24 mouse cellular contexts compared by ENCODE assay signal in the genomic region with DNA sequence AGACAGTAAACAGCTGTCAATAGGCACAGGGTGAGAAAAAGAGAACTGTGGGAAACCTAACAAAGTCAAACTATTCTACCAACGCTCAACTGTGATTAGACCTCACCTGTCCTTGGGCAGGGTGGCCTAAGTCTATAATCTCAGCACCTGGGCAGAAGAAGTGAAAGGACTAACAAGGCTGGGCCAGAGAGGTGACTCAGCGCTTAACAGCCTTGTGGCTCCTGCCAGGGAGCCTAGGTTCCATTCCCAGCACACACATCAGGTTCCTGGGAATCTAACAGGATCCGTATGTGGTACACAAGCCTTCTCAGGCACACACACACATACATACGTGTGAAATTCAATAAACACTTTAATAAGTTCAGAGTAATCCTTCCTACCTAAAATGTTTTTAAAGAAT. TPM values are rescaled to one million over a fixed set of nuclear protein-coding genes. Genes with fewer than 3 reads are reported as not detected.
A peak's percentile ranks its signal among the peaks of the same experiment; 100 is the strongest.
DNase-seq lines count a peak whose midpoint lies in the region; ATAC-seq and TF ChIP-seq lines count a peak whose summit lies in the region.
"Had no signal": no experiment of that assay in that cellular context is flagged by ENCODE, and none has a peak within 500 bp of the region (broad histone marks: within the 10 kb centered on the region; RNA-seq: fewer than 3 reads in every experiment).

No protein-coding gene starts in this region.

- H3K4me1 ChIP-seq in heart, embryonic 15.5 days (replicated peaks), result peaks cover 53% of the 10 kb centered on the region
- H3K4me1 ChIP-seq in kidney, postnatal 0 days (replicated peaks; ENCODE audit: insufficient read depth, low read length), result peaks cover 20% of the 10 kb centered on the region
- H3K4me1 ChIP-seq in intestine, postnatal 0 days (replicated peaks; ENCODE audit: control insufficient read depth, insufficient read depth, low read length), result 0 out of 2 replicates have a peak, but pooled peaks cover 10% of the 10 kb centered on the region
- H3K4me1 ChIP-seq in hindbrain, embryonic 16.5 days (ENCODE audit: control insufficient read depth, insufficient read depth, low read depth, low read length), result peaks cover 3% of the 10 kb centered on the region

- 0 out of 2 replicates have a peak overlapping the region, but pooled peaks have one; percentile 40 for H3K27ac ChIP-seq in heart, embryonic 15.5 days
- peak overlapping the region; percentile 66 for H3K27ac ChIP-seq in kidney, postnatal 0 days
- peak overlapping the region; percentile 85 for H3K27ac ChIP-seq in intestine, postnatal 0 days (ENCODE audit: low read depth, low read length)
- no peak overlapping the region for H3K27ac ChIP-seq in hindbrain, embryonic 16.5 days (ENCODE audit: low read depth, low read length)
- H3K27ac ChIP-seq: forebrain, embryonic 15.5 days; midbrain, embryonic 12.5 days; stomach, embryonic 15.5 days had no signal

- peaks cover 37% of the 10 kb centered on the region for H3K36me3 ChIP-seq in heart, embryonic 15.5 days
- H3K36me3 ChIP-seq in kidney, postnatal 0 days (ENCODE audit: insufficient read depth, low read length), result peaks cover 28% of the 10 kb centered on the region
- H3K36me3 ChIP-seq in intestine, postnatal 0 days (ENCODE audit: control insufficient read depth, insufficient read depth), result peaks cover 18% of the 10 kb centered on the region
- peaks cover 12% of the 10 kb centered on the region for H3K36me3 ChIP-seq in hindbrain, embryonic 16.5 days (ENCODE audit: control insufficient read depth, insufficient read depth, low read length)

- H3K4me3 ChIP-seq in heart, embryonic 15.5 days, result no peak overlapping the region
- H3K4me3 ChIP-seq in kidney, postnatal 0 days (replicated peaks; ENCODE audit: low read depth, low read length), result no peak overlapping the region
- no peak overlapping the region for H3K4me3 ChIP-seq in intestine, postnatal 0 days (ENCODE audit: low read depth, low read length)
- H3K4me3 ChIP-seq in hindbrain, embryonic 16.5 days (ENCODE audit: low read length), result no peak overlapping the region
- H3K4me3 ChIP-seq: embryonic facial prominence, embryonic 12.5 days; forebrain, embryonic 15.5 days; heart, embryonic 12.5 days; hindbrain, embryonic 13.5 days; midbrain, embryonic 12.5 days; stomach, embryonic 15.5 days had no signal

- no peak for TF ChIP-seq CTCF in kidney, postnatal 0 days (IDR thresholded peaks at IDR 0.05; ENCODE audit: low read depth)
- TF ChIP-seq CTCF in intestine, postnatal 0 days (IDR thresholded peaks at IDR 0.05; ENCODE audit: low read depth), result no peak

- ATAC-seq in heart, embryonic 15.5 days (replicated peaks; ENCODE audit: insufficient number of reproducible peaks, insufficient read depth, low FRiP score, low read depth), result no peak
- no peak for ATAC-seq in kidney, postnatal 0 days (replicated peaks; ENCODE audit: low FRiP score, low read depth)
- peak; percentile 23; the same call in 1 of the 2 replicates for ATAC-seq in intestine, postnatal 0 days
- ATAC-seq in hindbrain, embryonic 16.5 days, result no peak
- ATAC-seq: forebrain, embryonic 15.5 days; Patski had no signal

- no peak overlapping the region for H3K4me2 ChIP-seq in heart, embryonic 15.5 days
- H3K4me2 ChIP-seq in kidney, postnatal 0 days (ENCODE audit: low read length), result no peak overlapping the region
- H3K4me2 ChIP-seq in intestine, postnatal 0 days (replicated peaks; ENCODE audit: low read depth), result no peak overlapping the region
- no peak overlapping the region for H3K4me2 ChIP-seq in hindbrain, embryonic 16.5 days (ENCODE audit: low read length)
- H3K4me2 ChIP-seq: embryonic facial prominence, embryonic 12.5 days; forebrain, embryonic 15.5 days; heart, embryonic 12.5 days; hindbrain, embryonic 13.5 days; lung, embryonic 14.5 days; midbrain, embryonic 12.5 days; stomach, embryonic 15.5 days had no signal

- DNase-seq in heart, postnatal 36 days, result no peak
- DNase-seq in kidney, postnatal 0 days (ENCODE audit: low spot score), result no peak
- no peak for DNase-seq in kidney, postnatal 25 days
- peak; percentile 34 for DNase-seq in brain, adult 2 months (ENCODE audit: low read depth, low spot score)
- DNase-seq in spleen, postnatal 14 days (ENCODE audit: low spot score in 2 of 2), result no peak
- DNase-seq: adrenal gland, postnatal 36 days; cerebellum, adult 11 months; cerebellum, postnatal 14 days; gastrocnemius, postnatal 10 days; layer of hippocampus, adult 9-11 months; lung, embryonic 14.5 days; right cerebral cortex, postnatal 14 days; thymus, adult 18-20 months; thymus, postnatal 4 days had no signal

- no peaks in the 10 kb centered on the region for H3K9me3 ChIP-seq in heart, embryonic 15.5 days (replicated peaks)
- H3K9me3 ChIP-seq in kidney, postnatal 0 days (replicated peaks; ENCODE audit: low read length), result no peaks in the 10 kb centered on the region
- H3K9me3 ChIP-seq in intestine, postnatal 0 days (ENCODE audit: control insufficient read depth), result no peaks in the 10 kb centered on the region
- no peaks in the 10 kb centered on the region for H3K9me3 ChIP-seq in hindbrain, embryonic 16.5 days (ENCODE audit: control insufficient read depth, low read length)
- H3K9me3 ChIP-seq: embryonic facial prominence, embryonic 12.5 days; forebrain, embryonic 15.5 days; heart, embryonic 12.5 days; hindbrain, embryonic 13.5 days; midbrain, embryonic 12.5 days; stomach, embryonic 15.5 days had no signal

- no peaks in the 10 kb centered on the region for H3K27me3 ChIP-seq in heart, embryonic 15.5 days
- H3K27me3 ChIP-seq in kidney, postnatal 0 days (ENCODE audit: insufficient read depth, low read length), result no peaks in the 10 kb centered on the region
- H3K27me3 ChIP-seq in intestine, postnatal 0 days (replicated peaks; ENCODE audit: control insufficient read depth, insufficient read depth, low read length), result no peaks in the 10 kb centered on the region
- no peaks in the 10 kb centered on the region for H3K27me3 ChIP-seq in hindbrain, embryonic 16.5 days (replicated peaks; ENCODE audit: control insufficient read depth, insufficient read depth, low read length)
- H3K27me3 ChIP-seq: embryonic facial prominence, embryonic 12.5 days; forebrain, embryonic 15.5 days; heart, embryonic 12.5 days; hindbrain, embryonic 13.5 days; midbrain, embryonic 12.5 days; Patski; stomach, embryonic 15.5 days had no signal

- WGBS in heart, embryonic 15.5 days, result 88% methylated on average over 4 of the region's 4 CpGs
- 91% methylated on average over 4 of the region's 4 CpGs for WGBS in kidney, postnatal 0 days
- WGBS in intestine, postnatal 0 days, result 76% methylated on average over 4 of the region's 4 CpGs
- WGBS in hindbrain, embryonic 16.5 days, result 93% methylated on average over 4 of the region's 4 CpGs

- intact Hi-C loops in heart, postnatal 36 days (cut with DNase I), result loop anchor here (5.0 kb wide), 1 partner anchor 101 kb away; no protein-coding TSS in a partner anchor

- no peak overlapping the region for H3K9ac ChIP-seq in heart, embryonic 15.5 days
- H3K9ac ChIP-seq in kidney, postnatal 0 days (ENCODE audit: low read depth, low read length), result no peak overlapping the region
- H3K9ac ChIP-seq in intestine, postnatal 0 days (ENCODE audit: low read depth, low read length), result no peak overlapping the region
- no peak overlapping the region for H3K9ac ChIP-seq in hindbrain, embryonic 16.5 days (ENCODE audit: low read depth, low read length)
- H3K9ac ChIP-seq: embryonic facial prominence, embryonic 12.5 days; forebrain, embryonic 15.5 days; heart, embryonic 12.5 days; hindbrain, embryonic 13.5 days; lung, embryonic 14.5 days; midbrain, embryonic 12.5 days; stomach, embryonic 15.5 days had no signal

RNA-seq across cellular contexts. Expression of gene Itm2b, which starts 13.5 kb away (rescaled TPM):
- polyA plus RNA-seq in heart, embryonic 15.5 days (2015; fragmentation: Nextera tagmentation; extraction: Ambion mirVana), result 728 and 777 TPM in 2 replicates
- total RNA-seq in heart, postnatal 36 days (2021), result 100 to 1,000 TPM; 753 to 767 TPM
- polyA plus RNA-seq in kidney, postnatal 0 days (2015; fragmentation: Nextera tagmentation; extraction: Ambion mirVana), result 1,975 and 1,980 TPM in 2 replicates
- polyA plus RNA-seq in intestine, postnatal 0 days (2015; fragmentation: Nextera tagmentation; extraction: Ambion mirVana), result 1,587 and 1,596 TPM in 2 replicates
- 786 and 849 TPM in 2 replicates for polyA plus RNA-seq in hindbrain, embryonic 16.5 days (2015; fragmentation: Nextera tagmentation; extraction: Ambion mirVana)

RNA-seq across cellular contexts. Expression of gene Rb1, which starts 46.0 kb away (rescaled TPM):
- polyA plus RNA-seq in heart, embryonic 15.5 days (2015; fragmentation: Nextera tagmentation; extraction: Ambion mirVana), result 9.9 and 12.7 TPM in 2 replicates
- total RNA-seq in heart, postnatal 36 days (2021), result 10 to 100 TPM; 20.9 to 22.2 TPM
- 21.9 and 26.6 TPM in 2 replicates for polyA plus RNA-seq in kidney, postnatal 0 days (2015; fragmentation: Nextera tagmentation; extraction: Ambion mirVana)
- polyA plus RNA-seq in intestine, postnatal 0 days (2015; fragmentation: Nextera tagmentation; extraction: Ambion mirVana), result 14.1 and 15.1 TPM in 2 replicates
- 20.4 and 22.3 TPM in 2 replicates for polyA plus RNA-seq in hindbrain, embryonic 16.5 days (2015; fragmentation: Nextera tagmentation; extraction: Ambion mirVana)
